Mouse (Mus musculus): ENCODE measurements around the gene Gpat2. TPM values are rescaled to one million over a fixed set of nuclear protein-coding genes. Genes with fewer than 3 reads are reported as not detected.
A peak's percentile ranks its signal among the peaks of the same experiment; 100 is the strongest.

The Gpat2 gene
- polyA plus RNA-seq, 1 experiment from 2014 or later: 0.71 TPM

DNA sequence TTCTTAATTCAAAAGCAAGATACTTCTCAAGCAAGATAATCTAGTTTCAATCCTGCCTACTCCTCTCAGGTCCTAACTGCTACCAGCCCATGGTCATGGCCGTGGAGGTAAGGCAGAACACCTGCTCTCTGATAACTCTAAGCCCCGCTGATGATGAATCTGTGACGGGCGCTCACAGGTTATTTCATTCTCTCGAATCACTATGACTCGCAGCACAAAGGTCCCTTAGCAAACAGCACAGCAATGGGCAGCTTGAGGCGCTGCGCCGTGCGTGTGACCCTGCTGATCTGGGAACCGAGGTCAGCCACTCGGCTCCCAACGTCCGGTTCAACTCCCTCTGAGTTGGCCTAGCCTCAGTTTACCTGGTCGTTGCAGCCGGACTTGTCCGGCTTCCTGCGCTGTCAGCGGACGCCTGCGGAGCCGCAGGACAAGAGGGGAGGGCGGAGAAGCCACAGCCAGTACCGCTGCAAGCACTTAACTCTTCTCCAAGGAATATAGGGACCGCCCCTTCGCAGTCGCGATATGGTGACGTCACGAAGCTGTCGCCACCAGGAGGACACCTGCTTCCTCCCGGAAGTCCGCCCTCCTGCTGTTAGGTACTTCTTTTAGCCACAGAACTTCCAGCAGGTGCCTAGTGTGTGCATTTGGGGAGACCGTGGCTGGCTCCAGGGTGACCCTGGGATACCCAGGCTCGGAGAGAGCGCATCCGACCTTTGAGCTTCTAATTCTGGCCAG lies 19.2 kb downstream of the Gpat2 start, which contains the start of gene Fahd2a:
Gene Fahd2a, minus strand, starts transcription at position 511 of the 735 bp plus-strand sequence.
- Histone ChIP-seq H3K4me3 (replicated peaks) (peak within 1 kb of the TSS; percentile 63), H3K9ac (peak within 1 kb of the TSS; percentile 63), H3K4me1 (peaks cover 13% of the 10 kb centered on the region; the same call in 1 of the 2 replicates), H3K27me3 (no peaks in the 10 kb centered on the region), H3K27ac (replicated peaks) (no peak within 1 kb of the TSS), H3K36me3 (0 out of 2 replicates have a peak, but pooled peaks cover 2% of the 10 kb centered on the region), H3K9me3 (replicated peaks) (no peaks in the 10 kb centered on the region), H3K4me2 (replicated peaks) (peak within 1 kb of the TSS; percentile 75)
- 0 out of 2 replicates have a peak, but pooled peaks have one; percentile 57 for ATAC-seq (ENCODE audit: insufficient number of reproducible peaks, low FRiP score, low TSS enrichment, low read depth)
- WGBS: 3% methylated on average over 37 of the region's 37 CpGs

DNA sequence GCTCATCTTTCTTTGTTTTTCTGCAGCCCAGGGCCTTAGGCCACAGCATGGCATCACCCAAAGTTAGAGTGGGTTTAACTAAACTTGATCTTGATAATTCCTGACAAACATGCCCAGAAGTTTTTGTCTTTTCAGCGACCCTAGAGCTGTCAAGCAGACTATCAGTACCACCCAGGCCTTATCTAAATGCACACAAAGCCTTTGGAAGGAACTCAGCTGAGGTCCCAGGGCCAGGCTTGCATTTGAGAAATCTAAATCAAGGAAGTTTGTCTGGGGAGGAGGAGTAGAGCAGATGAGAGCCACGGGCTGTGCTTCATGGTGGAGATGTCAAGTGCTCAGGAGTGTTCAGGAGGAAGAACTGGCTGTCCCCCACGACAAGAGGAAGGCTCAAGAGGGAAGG lies 21.8 kb downstream of the Gpat2 start:
- Histone ChIP-seq H3K4me1 (peaks cover 13% of the 10 kb centered on the region; the same call in 1 of the 2 replicates), H3K4me2 (replicated peaks) (no peak overlapping the region), H3K27me3 (no peaks in the 10 kb centered on the region), H3K9me3 (replicated peaks) (no peaks in the 10 kb centered on the region), H3K9ac (no peak overlapping the region), H3K36me3 (no peaks in the 10 kb centered on the region), H3K4me3 (replicated peaks) (no peak overlapping the region), H3K27ac (replicated peaks) (no peak overlapping the region)
- 46% methylated on average over 3 of the region's 3 CpGs for WGBS
- ATAC-seq (ENCODE audit: insufficient number of reproducible peaks, low FRiP score, low TSS enrichment, low read depth): no peak

DNA sequence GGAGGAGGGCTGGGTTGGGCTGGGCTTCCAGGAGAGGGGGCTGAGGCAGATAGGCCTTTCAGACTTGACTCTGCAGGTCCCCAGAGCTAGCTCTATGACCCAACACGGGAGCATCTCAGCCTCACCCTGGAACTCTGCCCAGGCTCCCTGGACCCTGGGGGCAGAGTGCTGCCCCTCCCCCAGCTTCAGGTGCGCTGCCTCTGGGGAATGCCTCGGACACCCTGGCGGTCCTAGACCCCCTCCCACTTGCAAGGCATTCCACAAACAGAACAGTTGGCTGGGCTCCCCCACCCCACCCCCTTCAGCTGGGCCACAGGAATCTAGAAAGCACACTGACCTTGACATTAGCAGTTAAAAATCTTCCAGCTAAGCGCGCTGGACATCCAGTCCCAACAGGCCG lies 24.7 kb downstream of the Gpat2 start:
- Histone ChIP-seq H3K9ac (no peak overlapping the region), H3K4me3 (replicated peaks) (no peak overlapping the region), H3K27me3 (peaks cover 9% of the 10 kb centered on the region; the same call in 1 of the 2 replicates), H3K9me3 (replicated peaks) (no peaks in the 10 kb centered on the region), H3K27ac (replicated peaks) (no peak overlapping the region), H3K4me1 (0 out of 2 replicates have a peak, but pooled peaks cover 1% of the 10 kb centered on the region), H3K36me3 (no peaks in the 10 kb centered on the region), H3K4me2 (replicated peaks) (no peak overlapping the region)
- WGBS: 26% methylated on average over 7 of the region's 7 CpGs
- ATAC-seq (ENCODE audit: insufficient number of reproducible peaks, low FRiP score, low TSS enrichment, low read depth): no peak

DNA sequence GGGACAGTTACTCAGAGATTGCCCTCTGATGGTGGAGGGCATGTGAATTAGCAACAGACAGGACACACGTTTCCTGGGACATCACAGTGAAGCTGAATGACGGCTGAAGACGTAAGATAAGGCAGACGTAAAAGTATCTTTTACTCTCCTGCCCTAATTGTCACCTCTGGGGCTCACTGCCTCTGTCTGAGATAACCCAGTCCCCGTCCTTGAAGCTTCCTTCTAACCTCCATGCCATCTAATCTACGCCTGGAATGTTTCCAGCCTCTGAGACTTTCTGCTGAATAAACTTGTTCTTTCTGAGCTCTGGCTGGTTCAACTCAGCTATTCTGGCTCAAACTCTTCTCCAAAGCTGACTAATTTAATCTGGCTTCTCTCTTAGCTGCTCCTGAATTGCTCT lies 26.7 kb downstream of the Gpat2 start:
- no peak overlapping the region for H3K9ac ChIP-seq
- H3K27me3 ChIP-seq: peaks cover 17% of the 10 kb centered on the region
- H3K4me2 ChIP-seq (replicated peaks): no peak overlapping the region
- H3K36me3 ChIP-seq: no peaks in the 10 kb centered on the region
- 35% methylated on average over 6 of the region's 6 CpGs for WGBS
- H3K4me3 ChIP-seq (replicated peaks): no peak overlapping the region
- no peaks in the 10 kb centered on the region for H3K4me1 ChIP-seq
- H3K9me3 ChIP-seq (replicated peaks): no peaks in the 10 kb centered on the region
- no peak overlapping the region for H3K27ac ChIP-seq (replicated peaks)
- no peak for ATAC-seq (ENCODE audit: insufficient number of reproducible peaks, low FRiP score, low TSS enrichment, low read depth)

DNA sequence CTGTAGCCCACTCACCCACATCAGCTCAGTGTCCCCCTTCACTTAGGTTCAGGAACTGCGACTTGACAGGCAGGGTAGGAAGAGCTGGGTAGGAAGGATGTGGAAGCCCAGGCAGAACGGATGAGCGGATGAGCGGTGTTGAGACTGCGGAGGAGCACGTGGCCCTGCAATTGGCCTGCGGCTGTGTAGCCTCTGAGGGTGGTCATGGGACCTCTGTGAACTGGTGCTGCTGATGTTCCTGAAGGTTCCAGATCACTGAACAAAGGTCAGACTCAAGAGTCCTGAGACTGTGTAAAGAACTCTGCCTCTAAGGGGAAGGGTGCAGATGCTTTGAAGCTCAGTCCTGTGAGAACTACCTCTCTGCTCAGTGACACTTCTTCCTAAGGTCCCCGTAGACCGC lies 28.1 kb downstream of the Gpat2 start:
- WGBS: 73% methylated on average over 9 of the region's 9 CpGs
- Histone ChIP-seq H3K4me1 (no peaks in the 10 kb centered on the region), H3K27me3 (peaks cover 21% of the 10 kb centered on the region), H3K9ac (no peak overlapping the region), H3K4me2 (replicated peaks) (no peak overlapping the region), H3K4me3 (replicated peaks) (no peak overlapping the region), H3K36me3 (no peaks in the 10 kb centered on the region), H3K9me3 (replicated peaks) (no peaks in the 10 kb centered on the region), H3K27ac (replicated peaks) (no peak overlapping the region)
- ATAC-seq (ENCODE audit: insufficient number of reproducible peaks, low FRiP score, low TSS enrichment, low read depth): no peak

DNA sequence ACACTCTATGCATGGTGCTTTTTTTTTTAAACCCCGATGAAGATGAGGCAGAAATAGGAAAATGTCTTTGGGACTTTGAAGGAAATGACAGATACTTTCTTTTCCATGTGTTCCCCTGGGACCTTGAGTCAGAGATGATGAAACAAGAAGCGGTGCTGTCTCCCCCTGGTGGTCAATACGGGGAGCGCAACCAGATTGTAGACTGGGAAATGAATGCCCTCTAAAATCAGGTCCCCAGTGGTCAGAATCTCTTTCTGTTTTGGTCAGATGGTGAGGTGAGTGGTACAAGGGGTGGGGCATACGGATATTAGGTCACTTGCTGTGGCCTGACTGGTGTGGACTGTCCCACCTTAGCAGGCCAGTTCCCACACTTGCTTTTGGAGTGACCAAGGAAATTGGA lies 28.8 kb downstream of the Gpat2 start:
- no peak overlapping the region for H3K4me3 ChIP-seq (replicated peaks)
- no peak overlapping the region for H3K9ac ChIP-seq
- H3K4me2 ChIP-seq (replicated peaks): no peak overlapping the region
- ATAC-seq (ENCODE audit: insufficient number of reproducible peaks, low FRiP score, low TSS enrichment, low read depth): no peak
- 5% methylated on average over 5 of the region's 5 CpGs for WGBS
- peaks cover 21% of the 10 kb centered on the region for H3K27me3 ChIP-seq
- no peaks in the 10 kb centered on the region for H3K9me3 ChIP-seq (replicated peaks)
- no peaks in the 10 kb centered on the region for H3K4me1 ChIP-seq
- H3K36me3 ChIP-seq: no peaks in the 10 kb centered on the region
- H3K27ac ChIP-seq (replicated peaks): no peak overlapping the region

DNA sequence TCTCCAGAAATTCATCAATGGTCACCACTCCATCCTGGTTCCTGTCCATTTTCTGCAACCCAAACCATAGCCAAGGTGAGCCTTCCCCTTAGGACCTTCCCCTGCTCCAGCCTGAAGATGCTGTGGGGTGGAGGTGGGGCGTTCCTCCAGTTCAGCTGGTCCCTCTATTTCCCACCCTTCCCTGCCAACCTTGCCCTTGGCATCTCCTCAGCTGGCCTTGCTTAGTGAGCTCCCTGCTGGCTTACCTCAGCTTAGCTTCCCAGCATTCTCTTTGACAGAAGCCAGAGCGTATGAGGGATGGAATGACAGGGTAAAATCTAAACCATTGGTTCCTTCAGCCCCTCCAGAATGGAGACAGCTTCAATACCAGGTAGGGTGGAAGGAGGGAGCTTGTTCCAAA lies 34.3 kb downstream of the Gpat2 start:
- no peaks in the 10 kb centered on the region for H3K9me3 ChIP-seq (replicated peaks)
- H3K27me3 ChIP-seq: peaks cover 12% of the 10 kb centered on the region
- H3K4me3 ChIP-seq (replicated peaks): no peak overlapping the region
- WGBS: 79% methylated on average over 2 of the region's 2 CpGs
- ATAC-seq (ENCODE audit: insufficient number of reproducible peaks, low FRiP score, low TSS enrichment, low read depth): no peak
- no peak overlapping the region for H3K9ac ChIP-seq
- no peak overlapping the region for H3K27ac ChIP-seq (replicated peaks)
- no peaks in the 10 kb centered on the region for H3K4me1 ChIP-seq
- H3K36me3 ChIP-seq: no peaks in the 10 kb centered on the region
- no peak overlapping the region for H3K4me2 ChIP-seq (replicated peaks)

DNA sequence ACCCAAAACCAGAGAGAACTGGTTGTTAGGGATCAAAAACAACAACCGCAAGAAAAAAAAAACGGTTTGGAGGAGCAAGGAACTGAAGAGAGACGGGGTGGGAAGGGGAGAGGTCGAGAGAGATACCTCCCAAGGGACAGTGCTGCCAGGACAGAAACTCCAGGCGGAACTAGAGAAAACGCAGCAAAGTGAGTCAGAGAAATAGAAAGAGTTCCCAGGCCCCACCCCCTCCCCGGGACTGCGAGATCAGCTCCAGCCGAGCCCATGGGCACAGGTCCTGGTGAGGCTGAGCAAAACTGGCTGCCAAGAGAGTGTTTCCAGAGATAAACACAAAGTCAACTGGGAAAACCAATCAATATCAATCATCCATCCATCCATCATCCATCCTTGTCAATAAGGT lies 36.4 kb downstream of the Gpat2 start:
- H3K9me3 ChIP-seq (replicated peaks): no peaks in the 10 kb centered on the region
- WGBS: 49% methylated on average over 9 of the region's 9 CpGs
- no peaks in the 10 kb centered on the region for H3K4me1 ChIP-seq
- no peak overlapping the region for H3K27ac ChIP-seq (replicated peaks)
- H3K4me3 ChIP-seq (replicated peaks): no peak overlapping the region
- H3K4me2 ChIP-seq (replicated peaks): no peak overlapping the region
- H3K36me3 ChIP-seq: no peaks in the 10 kb centered on the region
- no peak overlapping the region for H3K9ac ChIP-seq
- ATAC-seq (ENCODE audit: insufficient number of reproducible peaks, low FRiP score, low TSS enrichment, low read depth): no peak
- peaks cover 7% of the 10 kb centered on the region for H3K27me3 ChIP-seq

DNA sequence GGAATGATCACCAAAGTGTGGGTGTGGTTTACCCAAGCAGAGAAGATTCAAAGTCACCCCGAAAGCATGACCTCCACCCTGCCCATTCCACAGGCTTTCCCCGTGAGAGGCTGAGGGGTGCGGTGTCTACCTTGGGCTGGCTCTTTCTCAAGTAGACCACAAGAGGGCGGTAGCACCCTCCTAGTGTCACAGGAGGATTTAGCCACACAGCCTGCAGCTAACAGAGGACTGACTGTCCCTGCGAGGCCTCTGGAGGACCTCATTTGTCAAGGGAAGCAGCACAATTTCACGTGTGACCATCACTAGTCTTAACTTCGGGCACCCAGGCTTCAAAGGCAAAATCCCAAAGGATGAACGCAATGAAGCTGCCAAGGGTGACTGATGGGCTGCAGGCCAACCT lies 37.3 kb downstream of the Gpat2 start:
- no peaks in the 10 kb centered on the region for H3K4me1 ChIP-seq
- 0 out of 2 replicates have a peak, but pooled peaks have one; percentile 71 for ATAC-seq (ENCODE audit: insufficient number of reproducible peaks, low FRiP score, low TSS enrichment, low read depth)
- no peak overlapping the region for H3K4me2 ChIP-seq (replicated peaks)
- no peak overlapping the region for H3K4me3 ChIP-seq (replicated peaks)
- no peak overlapping the region for H3K9ac ChIP-seq
- no peaks in the 10 kb centered on the region for H3K9me3 ChIP-seq (replicated peaks)
- no peaks in the 10 kb centered on the region for H3K36me3 ChIP-seq
- no peak overlapping the region for H3K27ac ChIP-seq (replicated peaks)
- 12% methylated on average over 8 of the region's 8 CpGs for WGBS
- no peaks in the 10 kb centered on the region for H3K27me3 ChIP-seq

DNA sequence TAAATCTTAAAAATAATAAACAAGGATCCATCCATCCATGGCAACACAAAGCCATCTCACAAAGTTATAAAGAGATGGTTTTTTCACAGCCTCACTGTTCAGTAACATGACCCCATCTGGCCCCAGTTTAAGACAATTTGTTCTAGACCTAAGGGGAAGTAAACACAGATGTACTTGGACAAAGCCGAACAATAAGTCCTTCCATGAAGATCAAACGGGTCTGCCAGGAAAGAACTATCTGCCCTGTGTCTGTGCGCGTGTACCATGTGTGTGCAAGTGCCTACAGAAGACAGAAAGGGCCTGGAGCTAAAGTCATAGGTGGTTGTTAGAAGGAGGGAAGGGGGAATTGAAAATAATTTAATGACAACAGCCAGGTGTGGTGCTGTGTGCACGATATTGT lies 45.2 kb downstream of the Gpat2 start:
- H3K9me3 ChIP-seq (replicated peaks): no peaks in the 10 kb centered on the region
- no peak overlapping the region for H3K27ac ChIP-seq (replicated peaks)
- no peak for ATAC-seq (ENCODE audit: insufficient number of reproducible peaks, low FRiP score, low TSS enrichment, low read depth)
- no peak overlapping the region for H3K9ac ChIP-seq
- H3K27me3 ChIP-seq: no peaks in the 10 kb centered on the region
- no peaks in the 10 kb centered on the region for H3K4me1 ChIP-seq
- WGBS: 60% methylated on average over 5 of the region's 5 CpGs
- H3K4me2 ChIP-seq (replicated peaks): no peak overlapping the region
- H3K4me3 ChIP-seq (replicated peaks): no peak overlapping the region
- no peaks in the 10 kb centered on the region for H3K36me3 ChIP-seq

DNA sequence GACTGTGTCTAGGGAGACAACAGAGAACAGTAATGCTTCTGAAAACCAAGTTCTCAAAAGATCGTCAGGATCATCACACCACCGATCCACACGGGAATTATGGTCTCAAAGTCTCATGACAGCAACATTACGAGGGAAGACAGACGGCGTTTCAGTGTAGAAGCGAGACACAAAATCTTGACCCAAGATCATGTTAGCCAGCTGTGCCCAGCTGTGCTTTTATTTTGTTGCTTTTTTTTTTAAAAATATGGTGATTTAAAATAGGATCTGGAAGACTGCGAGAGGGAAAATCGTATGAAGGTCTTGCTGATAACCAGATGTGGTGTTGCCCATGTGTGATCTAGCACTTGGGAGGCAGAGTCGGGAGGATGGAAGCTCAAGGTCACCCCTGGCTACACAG lies 45.7 kb downstream of the Gpat2 start:
- Histone ChIP-seq H3K9me3 (replicated peaks) (no peaks in the 10 kb centered on the region), H3K9ac (no peak overlapping the region), H3K27me3 (no peaks in the 10 kb centered on the region), H3K4me3 (replicated peaks) (no peak overlapping the region), H3K36me3 (no peaks in the 10 kb centered on the region), H3K27ac (replicated peaks) (no peak overlapping the region), H3K4me2 (replicated peaks) (no peak overlapping the region), H3K4me1 (no peaks in the 10 kb centered on the region)
- 84% methylated on average over 10 of the region's 10 CpGs for WGBS
- ATAC-seq (ENCODE audit: insufficient number of reproducible peaks, low FRiP score, low TSS enrichment, low read depth): no peak

DNA sequence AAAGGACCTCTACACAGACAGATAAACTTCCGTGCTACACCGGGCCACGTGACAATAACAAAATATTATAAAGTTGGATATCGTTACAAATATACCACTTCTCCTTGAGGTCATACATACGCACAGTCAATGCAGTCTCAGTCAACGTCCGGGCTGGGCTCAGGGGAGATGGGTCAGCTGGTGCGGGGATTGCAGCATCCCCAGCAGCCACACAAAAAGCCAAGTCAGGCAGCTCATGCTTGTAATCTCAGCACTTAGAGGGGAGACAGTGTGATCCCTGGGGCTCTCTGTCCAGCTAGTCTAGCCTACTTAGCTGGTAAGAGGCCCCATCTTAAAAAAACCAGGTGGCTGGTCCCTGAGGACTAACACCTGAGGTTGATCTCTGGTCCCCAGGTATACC lies 46.3 kb downstream of the Gpat2 start:
- Histone ChIP-seq H3K4me1 (no peaks in the 10 kb centered on the region), H3K4me2 (replicated peaks) (no peak overlapping the region), H3K9ac (no peak overlapping the region), H3K27me3 (no peaks in the 10 kb centered on the region), H3K36me3 (no peaks in the 10 kb centered on the region), H3K9me3 (replicated peaks) (no peaks in the 10 kb centered on the region), H3K27ac (replicated peaks) (no peak overlapping the region), H3K4me3 (replicated peaks) (no peak overlapping the region)
- WGBS: 85% methylated on average over 8 of the region's 8 CpGs
- ATAC-seq (ENCODE audit: insufficient number of reproducible peaks, low FRiP score, low TSS enrichment, low read depth): no peak

All from embryonic facial prominence, embryonic 15.5 days (tissue).